Mouse (Mus musculus): ENCODE results near the gene Fli1. TPM values are rescaled to one million over a fixed set of nuclear protein-coding genes. Genes with fewer than 3 reads are reported as not detected.
A peak's percentile ranks its signal among the peaks of the same experiment; 100 is the strongest.

The Fli1 gene
- polyA plus RNA-seq, 1 experiment from 2014 or later: 23.4 TPM

- Histone ChIP-seq H3K36me3 (ENCODE audit: control insufficient read depth, insufficient read depth) (no peaks in the 10 kb centered on the region), H3K27me3 (ENCODE audit: control insufficient read depth, insufficient read depth, low read length) (peaks cover 40% of the 10 kb centered on the region), H3K27ac (ENCODE audit: low read length) (peak overlapping the region; percentile 92), H3K4me1 (ENCODE audit: control insufficient read depth, insufficient read depth, low read length) (peaks cover 28% of the 10 kb centered on the region), H3K4me2 (ENCODE audit: low read depth, low read length) (peak overlapping the region; percentile 90), H3K9ac (ENCODE audit: low read length) (no peak overlapping the region), H3K9me3 (replicated peaks; ENCODE audit: control insufficient read depth, low read length) (no peaks in the 10 kb centered on the region), H3K4me3 (ENCODE audit: low read length) (peak overlapping the region; percentile 76)
- WGBS: 36% methylated on average over 8 of the region's 8 CpGs
- no peak; the same call in 1 of the 2 replicates for ATAC-seq (replicated peaks; ENCODE audit: extremely low read depth, insufficient read depth, low FRiP score)
These were observed 1.4 kb upstream of the Fli1 start for GRCm38 (mm10) chr9:32543923-32544575.

DNA sequence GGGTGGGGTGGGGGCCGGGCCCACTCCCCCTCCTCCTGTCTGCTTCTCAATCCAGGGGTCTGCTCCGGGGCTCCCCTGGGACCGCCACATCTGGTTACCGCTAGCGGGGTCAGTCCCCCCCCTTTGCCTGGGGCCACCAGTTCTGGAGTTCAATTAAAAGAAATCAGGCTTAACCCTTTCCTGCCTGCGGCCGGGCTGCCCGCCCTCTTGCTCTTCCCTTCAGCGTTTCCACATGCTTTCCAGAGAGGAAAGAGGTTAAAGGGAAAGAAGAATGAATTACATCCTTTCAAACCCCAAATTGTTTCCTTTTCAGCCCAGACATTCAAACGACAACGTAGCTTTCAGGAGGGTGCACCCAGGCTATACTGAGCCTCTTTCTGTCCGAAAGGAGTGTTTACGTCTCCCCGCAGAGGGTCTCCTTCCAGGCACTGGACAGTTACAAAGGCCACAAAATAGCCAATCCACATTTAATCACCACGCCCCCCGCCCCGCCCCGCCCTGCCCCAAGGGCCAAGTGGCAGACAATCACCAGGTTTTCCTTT is 450 bp upstream of the Fli1 start:
- Histone ChIP-seq H3K4me3 (ENCODE audit: low read length) (peak overlapping the region; percentile 76), H3K36me3 (ENCODE audit: control insufficient read depth, insufficient read depth) (no peaks in the 10 kb centered on the region), H3K9me3 (replicated peaks; ENCODE audit: control insufficient read depth, low read length) (no peaks in the 10 kb centered on the region), H3K27me3 (ENCODE audit: control insufficient read depth, insufficient read depth, low read length) (peaks cover 34% of the 10 kb centered on the region), H3K4me1 (ENCODE audit: control insufficient read depth, insufficient read depth, low read length) (peaks cover 29% of the 10 kb centered on the region), H3K4me2 (ENCODE audit: low read depth, low read length) (peak overlapping the region; percentile 90), H3K9ac (ENCODE audit: low read length) (peak overlapping the region; percentile 79), H3K27ac (ENCODE audit: low read length) (peak overlapping the region; percentile 92)
- ATAC-seq (replicated peaks; ENCODE audit: extremely low read depth, insufficient read depth, low FRiP score): no peak
- WGBS: 2% methylated on average over 18 of the region's 18 CpGs

DNA sequence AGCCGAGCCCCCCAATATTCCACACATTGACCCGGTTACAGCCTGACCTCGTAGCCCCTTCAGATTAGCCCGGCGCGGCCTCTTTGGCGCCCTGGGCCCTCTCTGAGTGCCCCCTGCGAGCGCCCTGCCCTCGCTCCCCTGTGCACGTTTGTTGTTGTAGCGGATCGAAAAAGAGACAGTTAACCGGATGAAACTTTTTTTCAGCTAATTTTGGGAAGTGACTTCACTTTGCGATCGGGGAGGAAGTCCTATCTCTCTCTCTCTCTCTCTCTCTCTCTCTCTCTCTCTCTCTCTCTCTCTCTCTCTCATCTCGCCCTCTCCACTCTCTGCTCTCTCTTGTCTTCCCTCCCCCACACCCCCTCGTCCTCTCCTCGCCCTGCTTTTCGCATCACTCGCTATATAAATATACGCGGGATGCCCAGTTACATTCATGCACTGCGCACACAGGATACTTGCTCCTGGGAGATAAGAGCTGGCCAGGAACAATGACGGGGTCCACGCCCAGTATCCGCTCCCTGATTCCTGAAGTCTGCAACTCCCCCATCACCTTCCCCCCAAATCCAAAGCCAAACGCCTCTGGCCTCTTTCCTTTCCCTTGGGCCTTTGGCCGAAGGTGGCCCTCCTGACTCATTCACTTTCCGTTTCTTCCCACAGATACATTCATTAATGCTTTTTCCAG is 1.3 kb downstream of the Fli1 start:
- Histone ChIP-seq H3K4me2 (ENCODE audit: low read depth, low read length) (peak overlapping the region; percentile 90), H3K27me3 (ENCODE audit: control insufficient read depth, insufficient read depth, low read length) (peaks cover 22% of the 10 kb centered on the region), H3K9ac (ENCODE audit: low read length) (peak overlapping the region; percentile 93), H3K36me3 (ENCODE audit: control insufficient read depth, insufficient read depth) (no peaks in the 10 kb centered on the region), H3K4me1 (ENCODE audit: control insufficient read depth, insufficient read depth, low read length) (peaks cover 29% of the 10 kb centered on the region), H3K9me3 (replicated peaks; ENCODE audit: control insufficient read depth, low read length) (no peaks in the 10 kb centered on the region), H3K4me3 (ENCODE audit: low read length) (peak overlapping the region; percentile 76), H3K27ac (ENCODE audit: low read length) (peak overlapping the region; percentile 92)
- under 1% methylated on average over 30 of the region's 30 CpGs for WGBS
- ATAC-seq (replicated peaks; ENCODE audit: extremely low read depth, insufficient read depth, low FRiP score): peak; percentile 72; the same call in 1 of the 2 replicates

- Histone ChIP-seq H3K9me3 (replicated peaks; ENCODE audit: control insufficient read depth, low read length) (no peaks in the 10 kb centered on the region), H3K4me3 (ENCODE audit: low read length) (peak overlapping the region; percentile 76), H3K9ac (ENCODE audit: low read length) (peak overlapping the region; percentile 93), H3K27ac (ENCODE audit: low read length) (peak overlapping the region; percentile 92), H3K36me3 (ENCODE audit: control insufficient read depth, insufficient read depth) (no peaks in the 10 kb centered on the region), H3K4me1 (ENCODE audit: control insufficient read depth, insufficient read depth, low read length) (peaks cover 29% of the 10 kb centered on the region), H3K27me3 (ENCODE audit: control insufficient read depth, insufficient read depth, low read length) (peaks cover 15% of the 10 kb centered on the region), H3K4me2 (ENCODE audit: low read depth, low read length) (peak overlapping the region; percentile 90)
- ATAC-seq (replicated peaks; ENCODE audit: extremely low read depth, insufficient read depth, low FRiP score): no peak
- 0% methylated on average over 57 of the region's 70 CpGs for WGBS
These were observed 2.0 kb downstream of the Fli1 start for GRCm38 (mm10) chr9:32540406-32541222.

DNA sequence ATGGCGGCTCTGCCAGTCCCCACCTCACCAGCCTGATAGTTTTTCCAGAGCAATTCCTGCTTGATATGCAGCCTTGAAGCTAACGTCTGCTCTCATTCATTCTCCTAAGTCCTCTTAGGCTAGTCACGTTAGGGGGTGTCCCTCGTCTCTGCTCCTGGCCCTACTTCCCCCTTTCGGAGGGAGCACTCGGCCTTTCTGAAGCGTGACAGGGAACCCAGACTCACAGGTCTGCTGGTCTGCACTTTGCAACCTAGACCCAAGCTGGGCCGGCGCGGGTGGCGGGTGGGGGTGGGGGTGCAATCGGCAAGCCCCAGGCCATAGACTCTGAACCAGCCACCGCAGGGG is 2.6 kb downstream of the Fli1 start:
- peak overlapping the region; percentile 92 for H3K27ac ChIP-seq (ENCODE audit: low read length)
- peak overlapping the region; percentile 93 for H3K9ac ChIP-seq (ENCODE audit: low read length)
- 3% methylated on average over 13 of the region's 13 CpGs for WGBS
- peak overlapping the region; percentile 90 for H3K4me2 ChIP-seq (ENCODE audit: low read depth, low read length)
- no peaks in the 10 kb centered on the region for H3K9me3 ChIP-seq (replicated peaks; ENCODE audit: control insufficient read depth, low read length)
- no peaks in the 10 kb centered on the region for H3K36me3 ChIP-seq (ENCODE audit: control insufficient read depth, insufficient read depth)
- peaks cover 23% of the 10 kb centered on the region for H3K4me1 ChIP-seq (ENCODE audit: control insufficient read depth, insufficient read depth, low read length)
- peak overlapping the region; percentile 76 for H3K4me3 ChIP-seq (ENCODE audit: low read length)
- peaks cover 13% of the 10 kb centered on the region for H3K27me3 ChIP-seq (ENCODE audit: control insufficient read depth, insufficient read depth, low read length)
- ATAC-seq (replicated peaks; ENCODE audit: extremely low read depth, insufficient read depth, low FRiP score): no peak

DNA sequence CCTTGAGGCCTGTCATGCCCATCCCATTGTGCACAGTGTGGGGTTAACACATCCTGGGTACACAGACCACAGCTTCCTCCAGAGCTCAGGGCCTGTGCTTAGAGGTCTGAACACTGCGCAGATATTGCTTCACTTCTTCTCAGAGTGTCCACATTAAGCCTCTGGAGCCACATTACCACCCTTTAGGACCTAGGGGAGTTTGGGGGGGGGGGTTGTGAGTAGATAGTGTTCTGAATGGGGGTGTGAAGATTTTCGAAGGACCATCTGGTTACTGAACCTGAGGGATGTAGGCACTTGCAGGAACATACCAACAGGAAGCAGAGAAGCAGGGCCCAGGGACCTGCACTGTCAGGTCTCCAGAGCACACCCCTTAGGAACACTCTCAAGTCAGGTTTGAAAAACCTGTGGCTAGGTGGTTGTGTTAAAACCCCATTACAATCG is 3.3 kb downstream of the Fli1 start:
- Histone ChIP-seq H3K27me3 (ENCODE audit: control insufficient read depth, insufficient read depth, low read length) (peaks cover 11% of the 10 kb centered on the region), H3K27ac (ENCODE audit: low read length) (peak overlapping the region; percentile 92), H3K4me3 (ENCODE audit: low read length) (peak overlapping the region; percentile 76), H3K9me3 (replicated peaks; ENCODE audit: control insufficient read depth, low read length) (no peaks in the 10 kb centered on the region), H3K36me3 (ENCODE audit: control insufficient read depth, insufficient read depth) (no peaks in the 10 kb centered on the region), H3K4me2 (ENCODE audit: low read depth, low read length) (peak overlapping the region; percentile 90), H3K9ac (ENCODE audit: low read length) (peak overlapping the region; percentile 51; the same call in 1 of the 2 replicates), H3K4me1 (ENCODE audit: control insufficient read depth, insufficient read depth, low read length) (peaks cover 19% of the 10 kb centered on the region)
- WGBS: 35% methylated on average over 3 of the region's 3 CpGs
- no peak for ATAC-seq (replicated peaks; ENCODE audit: extremely low read depth, insufficient read depth, low FRiP score)

- ATAC-seq (replicated peaks; ENCODE audit: extremely low read depth, insufficient read depth, low FRiP score): no peak
These were observed 4.5 kb downstream of the Fli1 start for GRCm38 (mm10) chr9:32538124-32538523.

DNA sequence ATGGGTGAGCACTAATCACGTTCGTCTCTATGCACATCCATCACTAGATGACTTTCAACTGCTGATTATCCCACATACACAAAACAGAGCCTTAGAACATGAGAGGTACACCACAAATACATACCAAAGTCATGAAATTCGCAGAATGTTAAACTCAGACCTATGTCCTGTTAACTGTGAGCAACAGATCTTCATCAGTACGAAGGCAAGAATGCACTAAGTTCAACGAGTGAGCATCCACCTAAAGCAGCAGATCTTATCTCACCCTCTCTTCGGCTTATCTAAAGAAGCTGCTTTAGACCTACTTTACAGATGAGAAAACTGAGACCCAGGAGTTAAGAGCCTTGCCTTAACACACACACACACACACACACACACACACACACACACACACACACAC is 5.0 kb downstream of the Fli1 start:
- peak overlapping the region; percentile 76 for H3K4me3 ChIP-seq (ENCODE audit: low read length)
- H3K4me1 ChIP-seq (ENCODE audit: control insufficient read depth, insufficient read depth, low read length): peaks cover 12% of the 10 kb centered on the region
- no peaks in the 10 kb centered on the region; the same call in 1 of the 2 replicates for H3K27me3 ChIP-seq (ENCODE audit: control insufficient read depth, insufficient read depth, low read length)
- no peak for ATAC-seq (replicated peaks; ENCODE audit: extremely low read depth, insufficient read depth, low FRiP score)
- 57% methylated on average over 6 of the region's 6 CpGs for WGBS
- H3K27ac ChIP-seq (ENCODE audit: low read length): no peak overlapping the region
- H3K36me3 ChIP-seq (ENCODE audit: control insufficient read depth, insufficient read depth): no peaks in the 10 kb centered on the region
- H3K9me3 ChIP-seq (replicated peaks; ENCODE audit: control insufficient read depth, low read length): no peaks in the 10 kb centered on the region
- H3K9ac ChIP-seq (ENCODE audit: low read length): no peak overlapping the region
- peak overlapping the region; percentile 90 for H3K4me2 ChIP-seq (ENCODE audit: low read depth, low read length)

More at GRCm38 (mm10) chr9:32538124-32538523, 4.5 kb downstream of the Fli1 start:
- Histone ChIP-seq H3K27me3 (ENCODE audit: control insufficient read depth, insufficient read depth, low read length) (peaks cover 4% of the 10 kb centered on the region), H3K4me2 (ENCODE audit: low read depth, low read length) (peak overlapping the region; percentile 90), H3K4me3 (ENCODE audit: low read length) (peak overlapping the region; percentile 76), H3K36me3 (ENCODE audit: control insufficient read depth, insufficient read depth) (no peaks in the 10 kb centered on the region), H3K9me3 (replicated peaks; ENCODE audit: control insufficient read depth, low read length) (no peaks in the 10 kb centered on the region), H3K27ac (ENCODE audit: low read length) (peak overlapping the region; percentile 36), H3K9ac (ENCODE audit: low read length) (peak overlapping the region; percentile 51; the same call in 1 of the 2 replicates), H3K4me1 (ENCODE audit: control insufficient read depth, insufficient read depth, low read length) (peaks cover 16% of the 10 kb centered on the region)
- 76% methylated on average over 5 of the region's 5 CpGs for WGBS
